Mouse (Mus musculus) bone marrow macrophage, adult 2 months (primary cell): ENCODE results near the gene Hs6st3. TPM values are rescaled to one million over a fixed set of nuclear protein-coding genes. Genes with fewer than 3 reads are reported as not detected.

Source experiments
- H3K27ac ChIP-seq: 2 replicates; pipeline ENCODE4 v1.5.1; 2012; ENCODE audit warnings: low read depth, low read length; ENCODE audit not compliant: insufficient read depth
- H3K4me1 ChIP-seq: 2 replicates; pipeline ENCODE4 v1.6.1; 2012; ENCODE audit warnings: low read length; ENCODE audit not compliant: control insufficient read depth, insufficient read depth
- H3K4me3 ChIP-seq: 2 replicates; pipeline ENCODE4 v1.5.1; 2012; ENCODE audit warnings: mild to moderate bottlenecking, low read length, moderate library complexity; ENCODE audit not compliant: insufficient read depth
- CTCF ChIP-seq: IDR thresholded peaks from 2 replicates; pipeline ENCODE4 v1.5.1; 2012; ENCODE audit warnings: low read depth, mild to moderate bottlenecking, low read length, moderate library complexity
- POLR2A ChIP-seq: IDR thresholded peaks from 2 replicates; pipeline ENCODE4 v1.6.1; 2012; ENCODE audit warnings: mild to moderate bottlenecking, low read depth, low read length, borderline replicate concordance
- polyA plus RNA-seq: library from polyadenylated mRNA; stranded (reverse); fragments of >200 nt; gene quantifications from 2 replicates; pipeline ENCODE4 v1.2.4, GENCODE M21; 2012; ENCODE audit not compliant: missing spikeins, insufficient read depth, insufficient read length

Gene Hs6st3
- polyA plus RNA-seq, 1 experiment = not detected

- Histone ChIP-seq H3K4me3 (no peak overlapping the region), H3K4me1 (no peaks in the 10 kb centered on the region), H3K27ac (no peak overlapping the region)
- no peak for TF ChIP-seq CTCF
Measured at GRCm38 (mm10) chr14:119820562-119820961, 682.4 kb downstream of the Hs6st3 start.

- H3K4me1 ChIP-seq = no peaks in the 10 kb centered on the region
- no peak for TF ChIP-seq POLR2A
- TF ChIP-seq CTCF = no peak
- H3K4me3 ChIP-seq = no peak overlapping the region
- H3K27ac ChIP-seq = no peak overlapping the region
Measured at GRCm38 (mm10) chr14:119831165-119832011, 693.2 kb downstream of the Hs6st3 start.

GRCm38 (mm10) chr14:119832012-119832325 lies 693.8 kb downstream of the Hs6st3 start:
- TF ChIP-seq CTCF (no peak), POLR2A (no peak)
- no peak overlapping the region for H3K4me3 ChIP-seq
- no peaks in the 10 kb centered on the region for H3K4me1 ChIP-seq
- no peak overlapping the region for H3K27ac ChIP-seq

- Histone ChIP-seq H3K4me3 (no peak overlapping the region), H3K27ac (no peak overlapping the region), H3K4me1 (no peaks in the 10 kb centered on the region)
- TF ChIP-seq CTCF = no peak
- no peak for TF ChIP-seq POLR2A
Measured at GRCm38 (mm10) chr14:119832940-119833339, 694.8 kb downstream of the Hs6st3 start.

DNA sequence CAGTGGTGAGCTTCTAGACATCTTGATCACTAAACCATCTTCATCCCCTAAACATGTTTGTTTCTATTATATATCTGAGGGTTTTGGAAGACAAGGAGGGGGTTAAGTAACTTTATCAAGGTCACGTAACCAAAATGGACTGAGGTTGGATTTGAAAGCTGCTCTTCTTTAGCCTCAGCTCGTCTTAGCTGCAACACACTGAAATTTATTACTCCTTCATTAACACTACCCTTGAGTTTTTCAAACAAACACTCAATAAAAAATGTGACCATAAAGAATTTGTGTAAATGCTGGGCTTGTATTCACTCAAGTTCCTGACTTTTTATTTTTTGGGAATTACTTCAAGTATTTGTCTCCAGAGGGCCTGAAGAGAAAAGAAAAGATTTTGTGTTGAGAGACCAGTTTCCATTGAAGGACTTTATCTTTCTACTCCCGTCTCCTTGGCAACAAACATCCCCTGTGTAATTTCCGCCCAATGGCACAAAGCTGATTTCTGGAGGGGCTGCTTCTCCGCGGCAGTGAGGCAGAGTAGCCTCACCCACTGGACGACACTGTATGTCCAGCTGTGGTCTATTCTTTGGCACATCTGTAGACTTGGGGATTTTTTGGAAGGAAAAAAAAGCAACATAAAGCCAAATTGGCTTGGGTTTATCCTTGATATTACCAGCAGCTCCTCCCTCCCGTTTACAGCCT lies 696.0 kb downstream of the Hs6st3 start:
- no peak overlapping the region for H3K27ac ChIP-seq
- no peak for TF ChIP-seq CTCF
- no peak for TF ChIP-seq POLR2A
- no peak overlapping the region for H3K4me3 ChIP-seq
- no peaks in the 10 kb centered on the region for H3K4me1 ChIP-seq

GRCm38 (mm10) chr14:119836051-119836450 lies 697.9 kb downstream of the Hs6st3 start:
- Histone ChIP-seq H3K4me1 (no peaks in the 10 kb centered on the region), H3K27ac (no peak overlapping the region), H3K4me3 (no peak overlapping the region)
- no peak for TF ChIP-seq POLR2A
- no peak for TF ChIP-seq CTCF

DNA sequence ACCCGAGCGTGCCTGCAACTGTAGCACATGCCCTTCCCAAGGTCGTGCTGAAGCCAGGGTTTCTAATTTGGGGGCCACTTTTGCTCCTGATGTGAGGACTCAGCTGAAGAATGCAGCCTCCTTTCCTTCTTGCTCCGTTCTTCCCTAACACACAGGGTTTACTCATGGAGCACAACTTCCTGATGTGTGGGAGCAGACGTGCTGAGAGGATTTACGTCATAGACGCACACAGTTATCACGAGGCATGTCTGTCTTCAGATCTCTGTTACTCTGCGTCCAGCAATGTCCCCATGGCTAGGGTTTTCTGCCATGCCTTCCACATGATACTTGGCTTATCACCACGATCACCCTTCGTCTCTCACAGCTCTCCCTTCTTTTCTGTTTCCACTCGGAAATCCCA lies 709.4 kb downstream of the Hs6st3 start:
- no peak overlapping the region for H3K27ac ChIP-seq
- TF ChIP-seq POLR2A = no peak
- TF ChIP-seq CTCF = no peak
- no peak overlapping the region for H3K4me3 ChIP-seq
- H3K4me1 ChIP-seq = no peaks in the 10 kb centered on the region

- H3K27ac ChIP-seq = no peak overlapping the region
- no peaks in the 10 kb centered on the region for H3K4me1 ChIP-seq
- TF ChIP-seq CTCF (no peak), POLR2A (no peak)
- no peak overlapping the region for H3K4me3 ChIP-seq
Measured at GRCm38 (mm10) chr14:119848759-119849298, 710.7 kb downstream of the Hs6st3 start.

- Histone ChIP-seq H3K4me1 (no peaks in the 10 kb centered on the region), H3K4me3 (no peak overlapping the region), H3K27ac (no peak overlapping the region)
- TF ChIP-seq CTCF = no peak
- TF ChIP-seq POLR2A = no peak
Measured at GRCm38 (mm10) chr14:119849338-119849737, 711.2 kb downstream of the Hs6st3 start.

- TF ChIP-seq POLR2A (no peak), CTCF (no peak)
- H3K27ac ChIP-seq = no peak overlapping the region
- H3K4me1 ChIP-seq = no peaks in the 10 kb centered on the region
- H3K4me3 ChIP-seq = no peak overlapping the region
Measured at GRCm38 (mm10) chr14:119852139-119852538, 714.0 kb downstream of the Hs6st3 start.
